Mouse (Mus musculus): ENCODE measurements around the gene D17H6S53E.

DNA sequence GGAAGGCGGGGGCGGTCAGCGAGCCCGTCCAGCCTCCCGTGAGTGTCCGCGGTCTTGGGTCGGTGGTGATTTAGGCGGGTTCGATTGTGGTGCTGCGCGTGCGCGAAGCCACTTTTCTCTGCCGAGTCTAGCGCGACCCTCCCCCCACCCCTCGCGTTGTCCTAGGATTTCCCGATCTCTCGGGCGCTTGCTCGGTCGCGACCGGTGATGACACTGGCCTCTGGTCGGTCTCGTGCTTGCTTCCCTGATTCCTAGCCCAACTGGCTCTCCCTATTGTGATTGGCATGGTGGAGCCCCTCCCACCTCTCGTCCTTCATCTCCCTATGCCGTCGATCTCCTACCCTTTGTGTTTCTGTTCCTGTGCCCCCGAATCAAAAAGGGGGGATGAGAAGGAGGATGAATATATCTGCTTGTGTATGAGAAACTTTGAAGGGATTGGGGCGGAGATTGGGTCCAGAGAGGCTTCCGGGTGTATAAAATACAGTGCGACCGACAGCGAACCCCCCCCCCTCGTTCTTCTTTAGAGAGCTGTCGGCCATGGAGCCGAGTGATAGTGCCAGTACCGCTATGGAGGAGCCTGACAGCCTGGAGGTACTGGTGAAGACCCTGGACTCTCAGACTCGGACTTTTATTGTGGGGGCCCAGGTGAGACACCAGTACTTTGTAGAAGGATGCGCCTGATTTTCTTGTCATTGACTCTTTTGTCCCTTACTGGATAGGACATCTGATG, 9.6 kb downstream of the D17H6S53E start:
- TF ChIP-seq ZC3H11A (IDR thresholded peaks at IDR 0.05; ENCODE audit: borderline replicate concordance, low read depth, low read length): no peak
- TF ChIP-seq HCFC1 (IDR thresholded peaks at IDR 0.05; ENCODE audit: borderline replicate concordance, insufficient read depth, low read length): no peak
- peak; percentile 40; the same call in 1 of the 2 replicates for TF ChIP-seq CHD2 (IDR thresholded peaks at IDR 0.05; ENCODE audit: low read depth, low read length)
- no peak for TF ChIP-seq MAFK (IDR thresholded peaks at IDR 0.05; ENCODE audit: insufficient read depth, low read depth, low read length)
- no peak for TF ChIP-seq ZNF384 (IDR thresholded peaks at IDR 0.05; ENCODE audit: low read depth, low read length)

All from ES-E14 (cell line).